Mouse (Mus musculus) ovary, adult 10 weeks (tissue): ENCODE measurements around the gene Tbxas1. TPM values are rescaled to one million over a fixed set of nuclear protein-coding genes. Genes with fewer than 3 reads are reported as not detected.

Experiments
- polyA plus RNA-seq: library from polyadenylated mRNA; stranded (reverse); fragments of 350-450 nt; fragmentation: Illumina TruSeq; extraction: RNeasy Lipid Tissue Mini Kit (QIAGEN cat#74804); gene quantifications from one replicate; pipeline ENCODE4 v1.2.3, GENCODE M21; 2014

Gene Tbxas1
- polyA plus RNA-seq, result 1.0 TPM

DNA sequence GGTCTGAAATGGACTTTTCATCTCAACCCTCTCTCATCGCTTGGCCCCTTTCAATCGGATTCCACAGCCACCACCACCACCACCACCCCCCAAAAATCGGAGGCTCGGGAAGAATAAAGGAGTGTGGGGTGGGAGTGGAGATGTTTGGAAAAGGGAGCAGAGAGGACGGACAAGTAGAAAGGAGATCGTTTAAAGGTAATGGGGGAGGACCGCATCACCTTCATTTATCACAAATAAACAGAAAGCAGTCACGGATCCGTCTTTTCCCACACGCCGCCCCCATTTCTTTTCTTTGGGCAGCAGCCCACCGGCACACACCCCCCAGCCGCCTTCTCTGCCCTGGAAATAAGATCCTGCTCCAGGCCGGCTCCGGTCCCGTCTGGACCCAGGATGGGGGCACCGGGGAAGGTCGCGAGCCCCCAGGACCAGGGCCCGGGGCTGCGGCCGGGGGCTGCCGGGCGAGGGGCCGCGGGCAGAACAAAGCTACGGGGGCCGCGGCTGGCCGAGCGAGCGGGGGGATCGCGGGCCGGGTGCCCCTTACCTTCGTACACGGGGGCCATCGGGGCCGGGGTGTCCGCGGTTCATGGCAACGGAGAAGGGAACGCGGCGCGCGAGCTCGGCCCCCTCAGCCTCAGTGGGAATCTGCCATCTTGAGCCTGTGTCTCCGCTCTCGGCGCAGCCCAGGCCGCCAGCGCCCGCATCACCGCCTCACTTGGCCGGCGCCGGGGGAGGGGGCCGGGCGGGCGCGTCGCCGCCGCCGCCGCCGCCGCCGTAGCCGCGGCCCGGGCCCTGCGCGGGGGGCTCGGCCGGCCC, at the start of gene Tbxas1:
Tbxas1 (plus strand) TSS at position 147 of the 813 bp plus-strand sequence.

DNA sequence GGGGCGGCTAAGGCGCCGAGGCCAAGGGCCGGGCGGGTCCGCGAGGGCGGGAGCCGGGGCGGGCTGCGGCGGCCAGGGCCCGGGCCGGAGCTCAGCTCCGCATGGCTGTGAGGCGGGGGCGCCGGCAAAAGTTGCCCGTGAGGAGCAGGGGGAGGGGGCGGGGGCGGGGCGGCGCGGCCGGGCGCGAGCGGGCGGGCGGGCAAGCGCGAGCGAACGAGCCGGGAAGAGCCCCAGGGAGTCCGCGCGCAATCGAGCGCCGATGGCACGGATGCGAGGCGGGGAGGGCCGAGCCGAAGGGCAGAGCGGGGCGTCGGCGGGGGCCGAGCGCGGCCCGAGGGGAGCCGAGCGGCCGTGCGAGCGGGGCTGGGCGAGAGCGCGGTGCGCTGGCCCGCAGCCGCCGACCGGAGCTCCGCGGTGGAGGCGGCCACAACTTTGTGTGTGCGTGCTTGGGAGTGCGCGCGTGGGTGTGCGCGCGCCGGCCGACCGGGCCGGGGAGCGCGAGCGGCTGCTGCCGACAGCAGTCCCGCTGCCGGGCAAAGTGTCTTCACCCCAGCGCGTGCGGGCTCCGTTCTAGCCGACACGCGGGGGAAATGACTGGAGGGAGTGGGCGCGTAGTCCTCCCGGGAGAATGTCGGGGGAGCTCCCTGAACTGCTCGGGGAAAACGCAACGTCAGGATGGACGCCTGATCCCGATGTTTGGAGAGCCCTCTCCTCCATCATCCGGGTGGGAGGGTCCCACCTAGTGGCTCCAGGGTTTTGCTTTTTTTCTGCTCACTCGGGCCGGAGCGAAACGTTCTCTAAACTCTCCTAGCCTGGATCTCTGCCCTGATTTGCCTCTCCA, 1.1 kb downstream of the Tbxas1 start, which contains the start of gene Hipk2:
Hipk2 (minus strand) TSS at position 95 of the 841 bp plus-strand sequence.

DNA sequence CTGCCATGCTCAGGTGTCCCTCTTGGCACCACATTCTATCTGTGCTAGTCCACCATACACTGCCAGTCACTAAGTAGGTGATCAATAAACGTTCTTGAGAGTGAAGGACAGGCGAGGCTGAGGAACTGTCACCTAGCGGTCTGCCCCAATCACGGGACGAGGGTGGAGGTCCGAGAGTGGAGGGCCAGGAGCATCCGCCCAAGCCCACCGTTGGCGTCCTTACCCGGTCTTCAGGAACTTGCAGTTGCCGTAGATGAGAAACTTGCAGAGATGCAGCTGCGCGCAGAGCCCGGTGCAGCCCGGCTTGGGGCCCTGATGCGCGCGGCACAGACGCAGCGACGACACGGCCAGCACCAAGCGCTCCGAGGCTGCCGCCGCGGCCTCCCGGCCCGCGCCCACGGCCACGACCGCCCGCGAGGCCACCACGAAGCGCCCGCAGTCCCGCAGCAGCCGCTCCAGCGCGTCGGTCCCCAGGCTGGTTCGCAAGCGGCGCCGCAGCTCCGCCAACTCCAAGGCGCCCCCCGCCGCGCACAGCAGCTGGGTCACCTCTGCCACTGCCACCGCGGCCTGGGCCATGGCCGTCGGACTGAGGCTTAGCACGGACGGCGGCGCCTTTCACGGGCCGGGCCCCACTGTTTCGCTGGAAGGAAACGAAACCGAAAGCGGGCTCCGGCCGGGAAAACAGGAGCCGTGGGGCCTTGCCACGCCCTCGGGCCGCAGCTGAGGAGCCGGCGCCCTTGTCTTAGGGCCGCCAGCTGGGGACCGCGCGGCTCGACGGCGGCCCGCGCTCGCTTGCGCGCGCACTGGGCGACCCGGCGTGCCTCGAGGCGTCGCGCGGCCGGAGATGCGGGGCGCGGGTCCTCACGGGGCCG, 242.6 kb downstream of the Tbxas1 start, which contains the start of gene Parp12:
Parp12 (minus strand) TSS at position 766 of the 872 bp plus-strand sequence.

Other genes with a start within 250 kb of the Tbxas1 start
- not detected for gene Klrg2, start 238.2 kb upstream of the Tbxas1 start, polyA plus RNA-seq
- not detected for gene Clec2l, start 212.3 kb upstream of the Tbxas1 start, polyA plus RNA-seq
- 57.7 TPM for gene Hipk2, start 761 bp downstream of the Tbxas1 start, polyA plus RNA-seq
- gene Parp12, start 242.9 kb downstream of the Tbxas1 start, polyA plus RNA-seq, result 38.3 TPM